Mouse (Mus musculus) hematopoietic stem cell, adult 5-6 weeks (primary cell): Measurements from ENCODE around the gene Clnk. TPM values are rescaled to one million over a fixed set of nuclear protein-coding genes. Genes with fewer than 3 reads are reported as not detected.

ENCODE experiments used
- ATAC-seq, 2 experiments: fragments of 125-278 bp in 1 of 2; replicated peaks in 1 of 2; 2 replicates each; pipeline ENCODE4 v1.8.0; 2016 to 2017; ENCODE audit warnings: inconsistent platforms in 2 of 2, mild to moderate bottlenecking in 2 of 2, moderate number of reproducible peaks in 2 of 2, low read depth in 1 of 2, moderate TSS enrichment in 1 of 2; ENCODE audit not compliant: low FRiP score in 2 of 2, poor library complexity in 2 of 2, severe bottlenecking in 2 of 2, insufficient read depth in 1 of 2, low TSS enrichment in 1 of 2
- total RNA-seq: library from RNA; stranded (forward); fragments of 172-1452, 232-1000 nt; gene quantifications from 2 replicates; pipeline ENCODE4 v1.2.3, GENCODE M21; 2017

The Clnk gene
- total RNA-seq, 1 experiment from 2014 or later: 12.5 TPM

DNA sequence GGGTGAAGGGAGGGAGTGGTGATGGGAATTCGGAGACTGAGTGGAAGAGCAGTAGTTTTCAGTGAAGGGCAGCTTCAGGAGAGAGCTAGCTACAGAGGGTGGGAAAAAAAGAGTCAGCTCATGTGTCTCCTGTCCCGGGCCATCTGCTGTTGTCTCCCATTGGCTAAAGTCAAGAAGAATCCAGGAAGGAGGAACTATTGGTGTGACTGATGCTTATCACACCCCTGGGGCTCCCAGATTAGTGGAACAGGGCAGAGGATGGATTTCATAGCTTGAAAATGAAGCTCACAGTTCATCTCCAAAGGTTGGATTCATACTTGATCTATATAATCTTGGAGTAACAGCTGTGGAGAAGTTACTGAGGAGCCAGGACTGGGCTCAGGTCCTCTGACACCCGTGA, 13.6 kb downstream of the Clnk start:
- no peak for ATAC-seq

DNA sequence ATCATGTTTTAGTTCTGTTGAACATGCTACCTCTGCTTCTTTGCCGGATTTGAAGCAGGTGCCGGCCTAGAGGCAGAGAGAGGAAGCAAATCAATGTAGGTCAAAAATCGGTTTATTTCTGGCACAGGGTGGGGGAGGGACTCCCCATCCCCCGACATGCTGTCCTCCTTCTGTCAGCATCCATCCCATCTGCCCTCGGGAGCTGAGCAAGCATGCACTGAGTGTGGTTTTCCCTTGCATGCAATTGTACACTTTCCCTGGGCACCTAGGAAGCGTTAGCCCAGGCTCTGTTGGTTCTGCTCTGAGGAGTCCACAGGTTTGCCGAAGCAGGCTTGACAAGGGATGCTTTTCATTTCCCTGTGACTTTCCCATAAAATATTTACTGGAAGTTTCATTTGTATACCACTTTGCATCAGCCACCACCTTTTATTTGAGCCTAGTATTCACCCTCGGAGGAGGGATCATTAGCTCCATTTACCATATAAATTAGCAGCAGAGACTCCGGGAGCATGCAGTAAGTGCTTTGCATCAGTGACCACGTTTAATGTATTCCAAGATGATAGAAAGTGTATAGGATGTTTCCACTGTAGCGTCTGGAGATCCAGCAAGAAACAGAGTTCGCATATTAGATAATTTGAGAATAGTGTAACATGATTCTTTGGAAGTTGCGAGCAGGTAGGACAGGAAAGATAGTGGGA, 14.2 kb downstream of the Clnk start:
- ATAC-seq: no peak

DNA sequence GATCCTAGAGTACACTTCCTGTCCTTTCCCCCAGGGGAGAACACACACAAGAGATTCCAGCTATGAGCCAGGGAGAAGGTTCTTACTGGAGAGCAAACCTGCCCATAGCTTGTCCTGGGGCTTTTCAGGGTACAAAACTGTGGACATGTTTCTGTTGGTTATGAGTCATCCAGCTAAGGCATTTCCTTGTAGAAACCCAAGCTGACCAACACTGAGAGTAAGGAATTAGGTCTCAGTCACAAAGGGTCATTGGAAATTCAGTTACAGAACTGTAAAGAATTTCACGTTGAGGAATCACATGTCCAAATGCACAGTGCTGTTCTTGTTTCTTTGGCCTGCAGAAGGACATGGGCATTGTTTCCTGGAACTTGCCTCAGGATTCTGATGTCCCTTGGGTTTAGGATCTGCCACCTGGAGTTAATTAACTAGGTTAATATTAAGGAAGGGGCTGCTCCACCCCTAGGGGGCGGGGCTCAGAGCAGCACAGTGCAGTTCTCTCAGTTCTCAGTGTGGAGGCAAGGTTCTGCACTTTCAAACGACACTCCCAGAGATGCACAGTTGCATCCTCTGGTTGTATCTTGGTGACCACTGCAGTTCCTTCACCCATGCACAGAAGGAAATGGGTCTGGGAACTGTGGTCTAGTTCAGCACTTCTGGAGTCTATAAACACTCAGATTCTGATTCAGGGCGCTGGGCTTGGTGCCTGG, 18.4 kb downstream of the Clnk start:
- ATAC-seq: peak; percentile 81 to 91

DNA sequence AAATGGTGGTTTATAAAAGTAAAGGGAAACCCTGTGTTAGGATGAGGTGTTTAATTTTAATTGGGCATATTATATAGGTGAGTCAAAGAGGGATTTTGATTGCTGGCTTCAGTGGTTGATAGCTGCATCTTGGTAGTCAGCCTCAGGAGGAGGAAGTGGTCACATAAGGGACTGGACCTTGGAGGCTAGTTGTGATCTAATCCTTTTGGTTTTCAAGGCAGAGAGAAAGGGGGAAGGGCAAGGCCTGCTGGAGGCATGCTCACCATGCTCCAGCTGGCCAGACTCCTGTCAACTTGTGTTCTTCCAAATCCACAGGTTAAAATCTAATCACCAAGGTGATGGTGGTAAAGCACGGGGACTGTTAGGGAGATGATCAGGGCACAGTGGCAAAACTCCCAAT, 19.0 kb downstream of the Clnk start:
- no peak for ATAC-seq

DNA sequence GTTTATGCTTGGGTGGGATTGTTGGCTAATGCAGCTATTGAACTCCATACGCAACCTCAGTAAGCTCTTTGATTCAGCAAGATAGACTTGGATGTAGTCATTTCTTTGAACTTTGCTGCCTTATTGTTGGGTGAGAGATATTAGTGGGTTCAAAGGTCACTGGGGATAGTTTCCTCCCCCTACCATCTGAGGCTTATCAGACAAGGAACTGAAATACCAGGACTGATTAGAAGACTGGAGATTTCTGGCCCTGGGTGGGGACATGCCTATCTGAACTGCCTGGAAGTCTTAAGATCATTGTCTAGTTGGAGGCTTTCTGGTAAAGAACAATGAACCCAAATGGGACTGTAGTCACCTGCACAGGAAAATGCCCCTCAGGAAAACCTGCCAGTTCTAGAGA, 26.4 kb downstream of the Clnk start:
- no peak for ATAC-seq

- ATAC-seq: no peak
These were observed 31.1 kb downstream of the Clnk start for GRCm38 (mm10) chr5:38845529-38845928.

DNA sequence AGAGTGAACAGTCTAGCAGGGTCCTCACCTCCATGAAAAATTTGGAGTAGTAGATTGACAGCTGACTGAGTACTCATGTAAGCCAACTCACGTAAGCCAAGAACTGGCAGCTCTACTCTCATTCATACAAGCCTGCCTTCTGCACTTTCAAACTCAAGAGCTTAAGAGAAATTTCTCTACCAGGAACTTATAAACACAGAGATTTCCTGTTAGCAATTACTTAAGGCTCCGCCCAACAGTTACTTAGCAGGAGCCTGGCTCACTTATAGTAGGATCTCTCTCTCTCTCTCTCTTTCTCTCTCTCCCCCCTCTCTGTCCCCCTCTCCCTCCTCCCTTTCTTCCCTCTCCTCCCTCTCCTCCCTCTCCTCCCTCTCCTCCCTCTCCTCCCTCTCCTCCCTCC, 32.3 kb downstream of the Clnk start:
- 0 out of 4 replicates have a peak, but pooled peaks of 1 of the 2 experiments have one; percentile 17 for ATAC-seq

- no peak for ATAC-seq
These were observed 36.6 kb downstream of the Clnk start for GRCm38 (mm10) chr5:38839981-38840380.

GRCm38 (mm10) chr5:38827310-38827709, 49.3 kb downstream of the Clnk start:
- ATAC-seq: no peak

DNA sequence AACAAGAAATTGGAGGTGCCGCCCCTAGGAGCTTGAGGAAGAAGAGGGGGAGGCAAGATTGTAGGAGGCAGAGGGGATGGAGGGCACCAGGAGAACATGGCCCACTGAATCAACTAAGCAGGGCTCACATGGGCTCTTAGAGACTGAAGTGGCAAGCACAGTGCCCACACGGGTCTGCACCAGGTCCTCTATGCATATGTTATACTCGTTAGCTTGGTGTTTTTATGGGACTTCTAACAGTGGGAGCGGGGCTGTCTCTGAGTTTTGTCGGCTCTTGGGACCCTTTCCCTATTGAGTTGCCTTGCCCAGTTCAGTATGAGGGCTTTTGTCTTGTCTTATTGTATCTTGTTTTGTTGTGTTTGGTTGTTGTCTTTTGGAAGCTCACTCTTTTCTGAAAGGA, 50.0 kb downstream of the Clnk start:
- ATAC-seq: no peak

- ATAC-seq: peak; percentile 82 to 84
These were observed 52.3 kb downstream of the Clnk start for GRCm38 (mm10) chr5:38824132-38824965.

DNA sequence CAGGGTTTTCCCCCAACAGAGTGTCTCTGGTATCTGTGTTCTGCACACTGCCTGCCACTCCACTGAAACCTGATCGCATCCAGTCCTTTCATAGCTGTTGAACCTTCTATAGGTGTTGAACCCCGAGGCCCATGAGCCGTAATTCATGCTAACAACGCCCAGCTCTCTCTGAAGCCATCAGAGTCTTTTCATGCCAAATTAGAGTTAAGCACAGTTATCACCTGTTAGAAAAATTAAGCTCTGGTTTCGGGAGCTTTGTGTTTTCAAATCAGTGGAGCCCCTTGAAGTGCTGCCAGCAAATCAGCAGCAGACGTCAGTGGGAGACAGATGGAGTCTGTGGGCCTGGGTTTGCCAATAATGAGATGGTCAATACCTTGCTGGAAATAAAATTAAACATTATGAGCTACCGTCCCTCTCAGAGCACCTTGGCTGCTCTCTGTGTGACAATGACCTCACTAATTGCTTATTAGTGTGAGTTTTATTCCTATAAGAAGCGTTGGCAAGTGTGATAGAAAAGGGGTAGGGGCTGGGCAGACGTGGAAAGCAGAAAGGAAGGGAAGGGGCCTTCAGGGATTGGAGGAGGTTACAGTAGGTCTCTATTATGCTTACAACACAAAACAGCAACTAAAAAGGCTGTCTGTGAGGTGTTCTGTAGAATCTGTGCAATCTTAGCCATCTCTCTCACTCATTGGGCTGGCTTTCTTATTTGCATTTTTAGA, 63.1 kb downstream of the Clnk start:
- ATAC-seq: no peak

GRCm38 (mm10) chr5:38812916-38813315, 63.7 kb downstream of the Clnk start:
- ATAC-seq: no peak

GRCm38 (mm10) chr5:38812386-38812785, 64.2 kb downstream of the Clnk start:
- ATAC-seq: no peak

GRCm38 (mm10) chr5:38798910-38799309, 77.7 kb downstream of the Clnk start:
- no peak for ATAC-seq

GRCm38 (mm10) chr5:38795139-38795538, 81.5 kb downstream of the Clnk start:
- ATAC-seq: no peak

GRCm38 (mm10) chr5:38791116-38791515, 85.5 kb downstream of the Clnk start:
- ATAC-seq: no peak
